Mouse (Mus musculus) frontal cortex, adult 2 months (tissue): ENCODE measurements at regions not wholly inside any gene's neighbourhood (a gene's known extent, or its start where the extent isn't known, plus 50 kb on each side); places are given as distances from the start of the nearest gene placed in this dataset.

ENCODE experiments used
- DNase-seq, 2 experiments: peaks; one replicate each; pipeline ENCODE4 v3.0.0; 2022; ENCODE audit warnings: low spot score in 1 of 2; ENCODE audit errors: extremely low spot score in 1 of 2

DNA sequence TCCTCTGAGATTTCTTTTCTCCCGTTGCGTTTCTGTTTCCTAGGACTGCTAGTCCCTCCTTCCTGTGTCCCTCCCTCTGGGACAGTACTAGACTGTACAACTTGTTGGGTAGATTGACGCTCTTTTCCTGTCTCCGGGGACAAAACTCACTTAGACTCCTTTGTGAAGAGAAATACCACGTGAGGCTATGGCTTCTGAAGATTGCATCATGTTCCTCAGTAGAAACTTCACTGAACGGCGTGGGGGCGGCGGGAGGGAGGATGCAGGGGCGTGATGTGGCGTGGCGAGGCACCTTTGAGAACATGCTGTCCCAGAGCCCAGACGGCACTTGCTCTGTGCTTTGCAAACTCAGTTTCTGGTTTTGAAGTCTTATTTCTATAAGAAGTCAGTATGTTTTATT is 78.5 kb downstream of the Spata18 start:
- DNase-seq = no peak

DNA sequence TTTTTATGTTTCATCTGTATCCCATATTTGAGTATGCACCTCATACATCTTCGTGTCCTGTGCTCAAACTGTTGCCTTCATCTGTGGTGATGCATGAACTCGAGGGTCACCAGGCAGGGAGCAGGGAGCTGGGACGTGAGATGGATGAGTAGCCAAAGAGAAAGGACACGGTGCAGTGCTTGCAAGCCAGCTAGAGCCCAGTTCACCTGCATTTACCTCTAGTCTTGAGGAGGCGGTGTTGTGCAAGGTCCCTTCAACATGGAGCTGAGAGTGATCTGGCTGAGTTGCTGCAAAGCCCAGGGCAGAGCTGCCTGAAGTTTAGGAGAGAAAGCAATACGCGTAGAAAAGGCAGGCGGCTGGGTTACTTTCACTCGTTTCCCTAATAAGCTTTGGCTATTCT is 80.2 kb downstream of the Spata18 start:
- no peak for DNase-seq

DNA sequence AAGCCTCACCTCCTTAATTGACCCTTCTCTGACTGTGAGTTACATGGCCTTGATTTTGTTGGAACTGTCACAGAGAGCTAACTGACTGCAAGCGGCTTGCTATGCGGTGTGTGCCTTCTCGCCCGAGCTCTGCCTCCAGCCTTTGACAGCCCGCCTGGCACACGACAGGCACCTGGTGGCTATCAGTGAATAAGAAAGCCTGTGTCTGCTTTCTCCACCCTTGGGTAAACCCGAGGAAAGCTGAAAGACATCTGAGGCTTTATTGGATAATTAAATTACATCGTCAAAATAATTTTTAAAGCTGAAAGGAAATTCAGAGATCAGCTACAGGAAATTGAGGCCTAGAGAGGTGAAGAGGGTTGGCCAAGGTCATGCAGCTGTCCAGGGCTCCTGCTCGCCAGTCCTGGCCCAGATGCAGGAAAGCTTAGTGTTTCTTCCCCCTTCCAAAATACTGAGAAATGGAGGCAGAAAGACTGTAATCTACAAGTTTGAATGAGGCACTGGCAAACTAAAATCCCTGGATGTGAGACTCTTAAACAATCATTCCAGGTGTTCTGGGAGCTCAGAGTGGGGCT is 80.9 kb downstream of the Spata18 start:
- no peak for DNase-seq

DNA sequence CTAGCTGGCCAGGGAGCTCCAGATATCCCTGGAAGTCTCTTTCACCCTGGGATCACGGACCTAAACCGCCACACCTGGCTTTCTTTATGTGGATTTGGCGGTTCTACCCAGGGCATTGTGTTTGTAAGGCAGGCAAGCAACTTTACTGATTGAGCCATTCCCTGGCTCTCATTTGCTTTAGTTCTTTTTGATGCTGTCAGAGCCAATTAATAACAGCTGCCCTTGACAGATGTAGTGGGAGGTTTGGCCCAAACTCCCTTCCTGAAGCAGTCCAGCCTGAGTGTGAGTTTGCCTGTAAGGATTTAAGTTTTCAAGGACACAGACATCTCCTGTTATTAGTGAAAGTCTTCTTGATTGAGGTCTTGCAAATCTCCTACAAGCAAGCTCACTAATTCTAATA is 89.6 kb downstream of the Spata18 start:
- DNase-seq = no peak

DNA sequence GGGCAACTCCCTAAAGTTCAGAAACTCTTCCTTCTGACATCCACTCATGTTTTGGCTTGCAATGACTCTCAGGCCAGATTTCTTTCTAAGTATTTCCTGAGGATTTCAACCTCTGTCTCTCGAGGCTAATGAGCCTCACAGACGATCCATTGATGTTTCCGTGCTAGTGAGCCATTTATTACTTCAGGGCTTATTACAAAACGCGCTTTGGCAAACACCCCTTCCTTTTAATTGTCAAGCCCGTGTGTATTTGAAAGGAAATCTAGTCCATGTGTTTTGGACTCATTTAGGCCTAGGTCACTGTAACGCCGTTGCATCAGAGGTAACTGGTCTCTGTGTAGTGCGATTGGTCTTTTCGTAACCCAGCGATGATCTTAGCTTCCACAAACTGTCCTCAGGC is 90.3 kb downstream of the Spata18 start:
- no peak for DNase-seq

DNA sequence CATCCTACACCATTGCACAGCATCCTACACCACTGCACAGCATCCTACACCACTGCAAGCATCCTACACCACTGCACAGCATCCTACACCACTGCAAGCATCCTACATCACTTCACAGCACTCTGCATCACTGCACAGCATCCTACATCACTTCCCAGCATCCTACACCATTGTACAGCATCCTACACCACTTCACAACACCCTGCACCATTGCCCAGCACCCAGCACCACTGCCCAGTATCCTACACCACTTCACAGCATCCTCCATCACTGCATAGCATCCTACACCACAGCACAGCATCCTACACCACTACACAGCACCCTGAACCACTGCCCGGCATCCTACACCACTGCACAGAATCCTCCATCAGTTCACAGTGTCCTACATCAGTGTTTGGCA is 92.8 kb downstream of the Spata18 start:
- DNase-seq = no peak

DNA sequence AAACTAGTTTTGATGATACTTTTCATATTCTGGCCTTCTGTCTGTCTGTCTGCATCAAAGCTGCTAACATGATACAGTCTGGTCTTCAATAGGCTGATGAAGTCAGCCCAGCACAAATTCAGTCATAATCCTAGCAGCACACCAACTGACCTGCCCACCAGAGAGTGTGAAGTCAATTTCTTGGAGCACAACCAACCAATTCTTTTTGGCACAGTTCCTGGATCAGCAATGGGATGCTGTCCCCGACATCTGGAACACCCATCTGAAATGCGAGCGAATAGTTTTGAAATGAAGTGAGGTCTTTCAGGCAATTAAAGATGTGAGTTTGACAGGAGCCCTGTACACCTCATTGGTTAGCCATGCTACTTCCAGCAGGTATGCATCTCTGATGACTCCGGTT is 98.6 kb downstream of the Spata18 start:
- DNase-seq = no peak

DNA sequence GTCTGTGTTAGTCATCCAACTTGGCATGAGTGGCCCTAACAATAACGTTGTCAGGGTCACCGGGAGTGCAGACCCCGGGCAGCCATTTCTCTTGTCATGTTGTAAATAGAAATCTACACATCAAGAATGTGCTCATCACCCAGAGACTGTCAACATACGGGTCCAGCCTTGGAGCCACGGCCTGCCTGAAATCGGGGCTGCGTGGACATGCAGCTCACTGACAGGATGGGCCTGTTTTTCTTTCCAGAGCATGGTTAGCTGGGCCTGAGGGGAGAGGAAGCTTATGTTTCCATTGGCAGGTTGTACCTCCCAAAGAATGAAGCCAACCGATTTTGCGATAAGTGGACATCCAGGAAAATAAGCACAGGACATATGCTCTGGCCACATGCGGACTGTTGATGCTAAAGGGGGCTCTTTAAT is 101.1 kb downstream of the Spata18 start:
- no peak for DNase-seq

DNA sequence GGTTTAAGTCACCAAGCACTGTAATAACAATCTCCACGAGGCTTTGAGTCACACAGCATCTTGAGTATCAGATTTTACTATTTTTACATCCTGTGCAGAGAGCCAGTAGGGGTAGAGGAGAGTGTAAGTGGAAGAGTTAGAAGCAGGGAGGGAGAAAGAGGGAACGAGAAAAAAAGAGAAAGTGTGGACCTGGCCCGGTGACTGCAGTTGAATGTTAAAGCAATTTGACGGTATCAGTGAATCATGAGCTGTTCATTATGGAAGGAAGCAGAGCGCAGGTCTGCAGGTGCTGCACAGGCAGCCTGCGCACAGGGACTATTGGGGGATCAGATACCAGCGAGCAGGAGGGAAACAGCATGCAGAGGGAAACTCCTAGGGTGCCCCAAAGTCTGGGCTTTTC is 102.6 kb downstream of the Spata18 start:
- DNase-seq = no peak

DNA sequence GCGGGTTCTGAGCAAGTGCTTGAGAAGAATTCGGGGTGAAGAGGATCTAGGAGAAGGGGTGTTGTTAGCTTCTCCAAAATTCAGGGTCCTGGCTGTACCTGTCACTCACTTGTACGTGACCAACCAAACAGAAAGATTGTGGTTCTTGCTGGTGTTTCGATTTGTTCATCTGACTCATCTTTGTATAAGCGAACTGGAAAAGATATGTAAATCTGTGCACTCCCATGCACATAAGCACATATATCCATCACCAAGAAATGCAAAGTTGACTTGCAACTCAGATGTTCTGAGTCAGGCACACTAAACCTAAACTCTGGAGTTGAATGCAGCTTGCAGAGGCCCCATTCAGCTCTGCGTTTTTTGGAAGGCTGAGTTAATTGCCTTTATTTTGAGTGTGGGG is 107.4 kb downstream of the Spata18 start:
- no peak for DNase-seq

DNA sequence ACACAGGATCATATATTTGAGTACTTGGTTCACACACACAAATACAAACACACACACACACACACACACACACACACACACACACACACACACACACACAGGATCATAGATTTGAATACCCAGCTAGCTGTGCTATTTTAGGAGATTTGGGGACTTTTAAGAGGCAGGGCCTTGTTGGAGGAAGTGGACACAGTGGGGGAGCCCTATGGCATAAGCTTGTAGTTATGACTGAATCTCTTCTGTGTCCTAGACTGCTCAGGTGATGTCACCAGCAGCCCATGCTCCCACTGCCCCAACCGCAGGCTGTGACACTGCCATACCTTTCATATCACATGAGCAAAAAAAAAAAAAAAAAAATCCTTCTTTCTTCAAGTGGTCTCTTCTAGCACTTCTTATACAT is 110.1 kb downstream of the Spata18 start:
- no peak for DNase-seq

DNA sequence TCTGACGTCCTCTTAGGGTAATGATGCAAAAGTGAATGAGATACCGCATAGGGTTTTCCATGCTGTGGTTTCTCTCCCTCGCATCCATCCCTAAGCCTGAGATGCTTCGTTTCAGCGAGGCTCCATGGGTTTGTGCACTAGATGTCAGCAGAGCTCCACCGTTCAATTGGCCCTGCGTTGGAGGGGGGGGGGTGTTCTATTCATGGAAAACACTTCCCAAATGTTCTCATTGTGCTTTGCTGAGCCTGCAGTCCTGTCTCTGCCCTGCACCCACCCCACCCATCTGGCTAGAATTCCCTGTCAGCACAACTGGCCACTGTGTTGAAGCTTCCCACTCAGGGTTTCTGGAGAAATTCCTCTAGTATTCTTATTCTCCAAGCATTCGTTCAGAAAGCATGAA is 110.5 kb downstream of the Spata18 start:
- peak; percentile 79 for DNase-seq

DNA sequence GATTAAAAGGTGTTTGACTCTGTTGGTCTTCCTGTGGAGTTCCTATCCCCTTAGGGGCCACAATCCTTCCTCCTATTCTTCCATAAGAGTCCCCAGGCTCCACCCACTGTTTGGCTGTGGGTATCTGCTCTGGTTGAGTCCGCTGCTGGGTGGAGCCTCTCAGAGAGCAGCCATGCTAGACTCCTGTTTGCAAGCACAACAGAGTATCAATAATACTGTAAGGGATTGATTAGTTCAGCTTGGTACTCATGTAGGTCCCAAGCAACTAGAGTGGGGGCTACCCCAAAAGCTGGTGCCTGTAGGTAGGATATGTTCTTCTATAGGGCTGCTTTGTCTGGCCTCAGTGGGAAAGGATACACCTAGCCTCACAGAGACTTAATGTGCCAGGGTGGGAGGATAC is 113.0 kb downstream of the Spata18 start:
- no peak for DNase-seq

DNA sequence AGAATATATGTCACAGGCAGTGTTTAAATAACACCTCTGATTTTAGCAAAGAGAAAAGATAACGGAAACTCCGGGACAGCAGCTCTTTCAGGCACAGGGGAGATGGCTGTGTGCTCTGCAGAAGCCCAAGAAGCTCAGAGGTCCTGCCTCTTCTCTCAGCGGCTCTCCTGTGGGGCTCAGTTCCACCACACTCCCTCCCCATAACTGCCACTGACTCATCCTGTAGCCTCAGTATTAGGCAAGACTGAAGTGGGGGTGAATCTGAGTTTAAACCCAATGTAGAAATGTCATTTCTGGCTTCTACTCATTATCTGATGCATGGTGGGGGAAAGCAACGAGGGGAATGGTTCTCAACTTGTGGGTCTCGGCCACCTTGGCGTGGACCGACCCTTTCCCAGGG is 114.3 kb downstream of the Spata18 start:
- DNase-seq = no peak

DNA sequence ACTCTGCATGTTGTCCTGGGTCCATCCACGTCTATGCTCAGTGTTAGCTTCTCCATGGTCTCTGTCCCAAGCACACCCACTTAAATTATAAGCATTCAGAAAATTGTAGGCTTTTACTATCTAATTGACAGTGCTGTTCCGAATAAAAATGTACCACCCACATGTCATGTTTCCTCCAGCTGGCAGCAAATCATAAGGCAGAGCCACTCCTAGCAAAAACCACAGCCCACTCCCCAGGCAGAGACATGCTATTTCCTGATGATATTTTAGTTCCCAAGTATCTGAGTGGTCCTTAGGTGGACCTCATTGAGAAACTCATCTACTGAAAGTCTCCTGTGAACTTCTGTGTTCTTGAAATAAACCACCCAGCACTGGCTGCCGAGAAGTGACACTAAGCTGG is 117.1 kb downstream of the Spata18 start:
- DNase-seq = no peak

DNA sequence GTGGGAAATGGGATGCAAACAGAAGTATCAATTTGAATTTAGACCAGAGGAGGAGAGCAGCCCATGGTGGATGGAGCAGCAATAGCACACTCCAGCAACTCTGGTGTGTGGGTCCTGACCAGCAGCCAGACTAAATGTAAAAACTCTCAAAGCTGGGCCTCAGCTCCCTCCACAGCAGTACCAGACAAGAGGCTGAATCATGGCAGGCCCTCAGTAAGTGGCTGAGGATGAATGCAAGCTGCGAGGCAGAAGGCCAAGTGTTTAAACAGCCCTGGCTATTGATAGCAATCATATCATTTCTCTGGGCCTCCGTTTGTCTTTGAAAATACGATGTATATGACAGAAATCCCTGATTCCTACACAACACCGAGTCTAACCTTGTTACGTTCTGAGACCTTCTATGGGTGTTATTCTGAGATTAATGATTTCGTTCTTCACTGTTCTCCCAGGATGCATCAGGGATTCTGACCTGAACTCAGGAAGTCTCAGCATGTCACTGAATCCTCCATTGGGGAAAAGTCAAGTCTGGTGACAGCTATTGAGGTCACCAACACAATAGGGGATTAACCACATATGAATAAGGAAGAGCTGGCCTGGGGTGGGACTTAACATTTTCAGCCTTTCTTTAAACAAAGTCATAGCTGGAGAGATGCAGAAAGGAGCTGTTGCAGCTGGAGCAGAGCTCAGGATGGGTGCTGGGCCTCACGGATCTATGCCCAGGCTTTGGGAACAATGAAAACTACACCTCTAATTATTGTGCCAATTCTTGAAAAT is 124.8 kb downstream of the Spata18 start:
- no peak for DNase-seq

DNA sequence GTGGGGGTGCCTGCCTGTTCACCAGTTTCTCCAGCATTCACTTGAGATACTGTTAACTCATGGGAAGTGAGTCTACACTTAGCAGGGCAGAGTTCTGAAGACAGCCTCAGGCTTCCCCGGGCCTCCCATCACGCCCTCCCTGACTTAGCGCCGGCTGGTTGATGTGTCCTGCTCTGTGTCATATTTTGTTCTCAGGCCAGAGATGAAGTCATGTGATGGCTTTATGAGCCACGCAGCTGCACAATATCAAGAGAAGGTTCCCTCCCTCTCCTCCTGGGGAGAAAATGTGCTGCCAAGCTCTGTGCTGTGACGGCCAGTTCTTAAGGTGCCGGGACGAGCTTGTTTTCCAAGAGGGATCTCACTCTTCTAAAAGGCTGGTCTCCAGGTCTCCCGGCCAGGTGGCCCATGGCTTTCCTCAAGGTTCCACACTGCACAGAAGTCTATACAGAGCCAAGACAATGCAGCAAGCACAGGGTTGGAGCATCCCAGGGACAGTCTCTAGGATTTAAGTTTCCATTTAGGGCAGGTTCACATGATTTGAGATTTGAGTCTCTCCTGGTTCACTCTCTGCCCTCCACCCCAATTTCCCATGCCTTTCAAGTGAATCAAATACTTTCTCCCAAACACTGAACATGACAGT is 126.2 kb downstream of the Spata18 start:
- no peak for DNase-seq

DNA sequence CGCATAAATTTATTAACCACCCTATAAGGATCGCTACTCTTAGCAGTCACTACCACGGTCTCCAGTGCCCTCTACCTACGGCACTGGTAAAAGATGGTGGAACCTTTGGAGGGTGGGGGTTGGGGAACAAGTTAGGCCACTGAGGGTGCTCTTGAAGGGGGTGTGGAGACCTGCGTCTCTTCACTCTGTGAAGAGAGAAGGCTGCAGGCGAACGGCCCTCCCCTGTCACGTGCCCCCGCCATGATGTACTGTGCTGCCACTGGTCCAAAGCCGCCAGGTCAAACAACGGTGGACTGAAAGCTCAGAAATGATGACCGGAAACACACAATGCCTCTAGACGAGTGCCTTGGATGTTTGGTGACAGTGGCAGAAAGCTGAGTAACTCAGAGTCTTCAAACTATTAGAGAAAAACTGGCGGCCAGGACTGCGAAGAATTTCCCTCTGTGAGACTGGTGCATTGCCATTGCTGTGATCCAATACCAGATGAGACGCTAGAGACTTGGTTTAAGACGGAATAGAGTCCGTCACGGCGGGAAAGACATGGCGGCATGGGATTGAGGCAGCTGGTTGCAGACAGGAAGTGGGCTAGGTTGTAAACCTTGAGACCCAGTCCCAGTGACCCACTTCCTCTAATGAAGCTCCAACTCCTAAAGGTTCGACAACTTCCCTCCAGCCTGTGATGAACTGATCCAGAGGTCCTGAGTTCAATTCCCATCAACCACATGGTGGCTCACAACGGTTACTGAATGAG is 130.2 kb downstream of the Spata18 start:
- DNase-seq = no peak

DNA sequence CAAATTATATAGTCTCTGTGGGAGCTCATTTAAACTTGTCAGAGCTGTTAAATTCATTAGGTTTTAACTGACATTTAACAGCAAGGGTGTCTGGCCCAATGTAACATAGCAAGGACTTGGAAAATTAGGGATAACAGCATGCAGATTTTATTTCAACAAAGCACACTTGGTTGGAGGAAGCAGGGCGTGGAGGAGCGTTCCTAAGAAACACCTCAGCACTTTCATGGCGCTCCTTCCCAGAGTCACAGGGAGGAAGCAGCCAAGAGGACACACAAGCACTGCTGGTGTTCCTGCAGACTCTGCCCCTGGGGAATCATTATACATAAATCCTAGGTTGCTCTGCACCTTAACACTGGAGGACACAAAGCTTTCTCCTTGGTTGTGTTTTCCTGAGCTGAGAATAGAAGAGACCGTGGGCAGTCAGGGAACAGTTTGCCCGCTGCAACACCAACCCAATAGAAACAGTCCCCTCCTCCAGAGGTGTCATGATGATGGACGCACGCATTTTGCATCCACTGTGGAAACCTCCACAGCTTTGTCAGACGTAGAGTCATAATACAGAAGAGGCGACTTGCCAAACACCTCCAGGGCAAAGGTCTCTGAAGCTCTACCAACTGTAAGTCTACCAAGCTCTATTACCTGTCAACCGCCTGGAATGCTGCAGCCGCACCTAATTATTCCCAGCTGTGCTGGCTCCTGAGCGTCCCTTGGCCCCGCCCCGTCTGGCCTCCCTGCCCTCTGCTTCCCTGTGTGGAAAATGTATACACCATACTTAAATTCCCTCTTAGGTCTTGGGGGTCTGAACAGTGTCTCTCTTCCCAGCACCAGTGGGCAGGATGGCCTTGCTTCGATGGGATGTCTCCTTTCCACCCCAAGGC is 131.3 kb downstream of the Spata18 start:
- no peak for DNase-seq

DNA sequence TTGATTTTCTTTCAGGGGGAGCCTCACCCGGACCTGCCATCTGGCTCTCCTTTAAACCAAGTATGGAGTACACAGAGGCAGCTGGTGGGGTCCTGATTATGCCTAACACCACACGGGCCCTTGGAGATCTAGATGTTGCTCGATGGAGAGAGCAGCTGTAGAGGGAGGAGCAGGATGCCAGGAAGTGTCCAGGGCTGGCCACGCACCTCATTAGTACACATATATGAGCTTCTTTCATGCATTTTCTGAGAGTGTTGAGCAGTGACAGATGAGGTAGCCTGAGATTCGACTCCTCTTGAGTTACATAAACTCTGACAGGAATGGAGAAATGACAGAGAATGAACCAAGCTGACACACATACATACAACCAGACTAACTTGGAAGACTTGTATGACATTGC is 136.1 kb downstream of the Spata18 start:
- DNase-seq = no peak

DNA sequence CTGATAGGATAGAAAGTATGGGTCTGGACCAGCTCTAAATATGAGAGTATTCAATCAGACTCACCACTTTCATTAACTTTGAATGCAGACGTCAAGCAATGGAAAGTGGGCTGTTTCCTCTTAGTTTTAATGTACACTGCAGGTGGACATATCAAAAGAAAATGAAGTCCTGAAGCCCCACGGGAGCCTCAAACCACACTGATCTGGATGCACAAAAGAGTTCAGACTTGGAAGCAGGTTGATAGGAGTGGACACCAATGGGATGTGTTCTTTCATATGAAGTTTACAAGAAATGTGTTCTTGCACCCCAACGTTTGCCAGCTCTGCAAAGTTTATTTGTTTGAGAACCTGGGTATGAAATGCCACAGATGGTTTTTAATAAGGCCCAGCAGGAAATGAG is 141.0 kb downstream of the Spata18 start:
- no peak for DNase-seq
